Mouse (Mus musculus): ENCODE data around the gene Taf7l. TPM values are rescaled to one million over a fixed set of nuclear protein-coding genes. Genes with fewer than 3 reads are reported as not detected.

Taf7l gene
- not detected in 2 replicates for polyA plus RNA-seq (2015; fragmentation: Nextera tagmentation; extraction: Ambion mirVana)

DNA sequence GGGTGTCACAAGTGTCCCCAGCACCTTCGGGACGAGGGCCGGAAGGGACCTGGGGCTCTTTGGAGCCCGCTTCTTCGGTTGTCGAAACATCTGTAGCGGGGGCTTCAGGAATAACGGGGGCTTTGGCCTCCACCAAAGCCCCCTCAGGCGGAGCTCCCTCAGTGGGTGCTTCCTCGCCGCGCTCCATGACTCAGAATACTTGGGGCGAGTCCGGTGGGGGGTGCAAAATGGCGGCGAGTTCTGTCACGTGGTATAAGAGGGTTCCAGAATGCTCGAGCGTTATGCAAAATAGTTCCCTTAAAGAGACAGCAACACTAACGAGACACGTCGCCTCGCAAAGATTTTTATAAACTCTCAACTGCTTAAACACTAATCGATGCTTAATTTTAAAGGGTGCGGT, at the start of gene Taf7l:
Gene Taf7l (minus strand): TSS at position 201 of the 400 bp plus-strand sequence.
- Histone ChIP-seq H3K4me1 (no peaks in the 10 kb centered on the region), H3K36me3 (ENCODE audit: poor library complexity, severe bottlenecking) (no peaks in the 10 kb centered on the region), H3K4me3 (no peak within 1 kb of the TSS), H3K27me3 (no peaks in the 10 kb centered on the region), H3K9me3 (replicated peaks) (peaks cover 14% of the 10 kb centered on the region; the same call in 1 of the 2 replicates), H3K4me2 (no peak within 1 kb of the TSS), H3K9ac (no peak within 1 kb of the TSS), H3K27ac (no peak within 1 kb of the TSS)
- ATAC-seq: no peak
- 90% methylated on average over 25 of the region's 25 CpGs for WGBS

GRCm38 (mm10) chrX:134525260-134525659, 49.0 kb upstream of the Taf7l start:
- no peaks in the 10 kb centered on the region for H3K9me3 ChIP-seq (replicated peaks)
- H3K27ac ChIP-seq: no peak overlapping the region
- no peak overlapping the region for H3K9ac ChIP-seq
- ATAC-seq: no peak
- no peaks in the 10 kb centered on the region for H3K27me3 ChIP-seq
- H3K36me3 ChIP-seq (ENCODE audit: poor library complexity, severe bottlenecking): no peaks in the 10 kb centered on the region
- no peaks in the 10 kb centered on the region for H3K4me1 ChIP-seq
- H3K4me3 ChIP-seq: no peak overlapping the region
- 90% methylated on average over 4 of the region's 4 CpGs for WGBS
- no peak overlapping the region for H3K4me2 ChIP-seq

DNA sequence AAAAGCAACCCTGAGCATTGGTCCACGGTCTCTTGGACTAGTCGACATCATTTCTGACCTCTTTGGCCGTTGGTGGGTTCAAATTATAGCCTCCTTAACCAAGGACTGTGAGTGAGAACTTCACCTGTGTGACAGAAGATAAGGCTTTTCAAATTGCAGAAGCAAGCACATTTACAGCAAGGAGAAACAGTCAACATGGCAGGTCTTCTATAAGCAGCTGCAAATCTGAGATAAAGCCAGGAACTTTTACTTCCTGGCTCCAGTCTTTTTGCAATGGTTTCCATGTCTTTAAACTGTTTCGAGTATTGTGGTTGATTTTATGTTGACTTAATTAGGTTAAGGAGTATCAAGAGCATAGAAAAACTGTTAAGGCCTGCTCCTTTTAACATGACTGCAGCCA, 47.5 kb upstream of the Taf7l start:
- WGBS: 73% methylated on average over 4 of the region's 4 CpGs
- H3K9me3 ChIP-seq (replicated peaks): no peaks in the 10 kb centered on the region
- H3K4me2 ChIP-seq: no peak overlapping the region
- ATAC-seq: no peak
- H3K27me3 ChIP-seq: no peaks in the 10 kb centered on the region
- no peaks in the 10 kb centered on the region for H3K36me3 ChIP-seq (ENCODE audit: poor library complexity, severe bottlenecking)
- H3K9ac ChIP-seq: no peak overlapping the region
- no peak overlapping the region for H3K4me3 ChIP-seq
- no peak overlapping the region for H3K27ac ChIP-seq
- no peaks in the 10 kb centered on the region for H3K4me1 ChIP-seq

GRCm38 (mm10) chrX:134509473-134509872, 33.2 kb upstream of the Taf7l start:
- no peaks in the 10 kb centered on the region for H3K4me1 ChIP-seq
- no peak for ATAC-seq
- H3K4me3 ChIP-seq: no peak overlapping the region
- WGBS: 57% methylated on average over 2 of the region's 2 CpGs
- no peaks in the 10 kb centered on the region for H3K27me3 ChIP-seq
- no peak overlapping the region for H3K27ac ChIP-seq
- H3K9me3 ChIP-seq (replicated peaks): no peaks in the 10 kb centered on the region
- H3K9ac ChIP-seq: no peak overlapping the region
- no peak overlapping the region for H3K4me2 ChIP-seq
- no peaks in the 10 kb centered on the region for H3K36me3 ChIP-seq (ENCODE audit: poor library complexity, severe bottlenecking)

GRCm38 (mm10) chrX:134507977-134508376, 31.7 kb upstream of the Taf7l start:
- no peaks in the 10 kb centered on the region for H3K9me3 ChIP-seq (replicated peaks)
- H3K4me1 ChIP-seq: no peaks in the 10 kb centered on the region
- WGBS: 71% methylated on average over 6 of the region's 6 CpGs
- H3K4me3 ChIP-seq: no peak overlapping the region
- no peak overlapping the region for H3K27ac ChIP-seq
- ATAC-seq: no peak
- no peaks in the 10 kb centered on the region for H3K36me3 ChIP-seq (ENCODE audit: poor library complexity, severe bottlenecking)
- H3K9ac ChIP-seq: no peak overlapping the region
- H3K27me3 ChIP-seq: no peaks in the 10 kb centered on the region
- H3K4me2 ChIP-seq: no peak overlapping the region

- no peak overlapping the region for H3K9ac ChIP-seq
- no peaks in the 10 kb centered on the region for H3K4me1 ChIP-seq
These were observed 24.4 kb upstream of the Taf7l start for GRCm38 (mm10) chrX:134500651-134501050.

DNA sequence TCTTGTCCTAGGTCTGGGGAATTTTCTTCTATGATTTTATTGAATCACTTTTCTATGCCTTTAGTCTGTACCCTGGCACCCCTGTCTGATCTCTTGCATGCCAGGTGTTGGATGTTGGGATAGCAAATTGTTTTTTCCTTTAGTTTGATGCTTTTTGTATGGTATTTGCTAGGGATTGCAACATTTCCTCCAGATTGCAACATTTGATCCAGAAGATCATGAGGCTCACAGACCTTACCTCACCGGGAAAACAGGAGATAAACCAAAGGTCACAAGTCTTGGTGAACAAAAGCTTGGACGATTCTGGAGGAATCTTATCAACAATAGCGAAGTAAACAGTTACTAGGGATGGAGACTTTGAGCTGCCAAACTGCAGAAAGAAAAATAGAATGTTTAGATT, 5.4 kb upstream of the Taf7l start:
- Histone ChIP-seq H3K4me3 (no peak overlapping the region), H3K4me1 (no peaks in the 10 kb centered on the region), H3K4me2 (no peak overlapping the region), H3K9me3 (replicated peaks) (no peaks in the 10 kb centered on the region), H3K9ac (no peak overlapping the region), H3K27ac (no peak overlapping the region), H3K27me3 (no peaks in the 10 kb centered on the region), H3K36me3 (ENCODE audit: poor library complexity, severe bottlenecking) (no peaks in the 10 kb centered on the region)
- WGBS: 71% methylated on average over 3 of the region's 3 CpGs
- no peak for ATAC-seq

More at GRCm38 (mm10) chrX:134500651-134501050, 24.4 kb upstream of the Taf7l start:
- Histone ChIP-seq H3K27ac (no peak overlapping the region), H3K4me2 (no peak overlapping the region), H3K36me3 (ENCODE audit: poor library complexity, severe bottlenecking) (no peaks in the 10 kb centered on the region), H3K27me3 (no peaks in the 10 kb centered on the region), H3K4me3 (no peak overlapping the region), H3K9me3 (replicated peaks) (no peaks in the 10 kb centered on the region)
- WGBS: 85% methylated on average over 8 of the region's 8 CpGs
- no peak for ATAC-seq

- Histone ChIP-seq H3K4me2 (no peak overlapping the region), H3K27ac (no peak overlapping the region), H3K4me3 (no peak overlapping the region), H3K36me3 (ENCODE audit: poor library complexity, severe bottlenecking) (no peaks in the 10 kb centered on the region), H3K9me3 (replicated peaks) (peaks cover 14% of the 10 kb centered on the region; the same call in 1 of the 2 replicates), H3K27me3 (no peaks in the 10 kb centered on the region), H3K4me1 (no peaks in the 10 kb centered on the region), H3K9ac (no peak overlapping the region)
- 0 out of 2 replicates have a peak, but pooled peaks have one; percentile 27 for ATAC-seq
- 76% methylated on average over 28 of the region's 67 CpGs for WGBS
These were observed 1.1 kb downstream of the Taf7l start for GRCm38 (mm10) chrX:134474988-134475710.

DNA sequence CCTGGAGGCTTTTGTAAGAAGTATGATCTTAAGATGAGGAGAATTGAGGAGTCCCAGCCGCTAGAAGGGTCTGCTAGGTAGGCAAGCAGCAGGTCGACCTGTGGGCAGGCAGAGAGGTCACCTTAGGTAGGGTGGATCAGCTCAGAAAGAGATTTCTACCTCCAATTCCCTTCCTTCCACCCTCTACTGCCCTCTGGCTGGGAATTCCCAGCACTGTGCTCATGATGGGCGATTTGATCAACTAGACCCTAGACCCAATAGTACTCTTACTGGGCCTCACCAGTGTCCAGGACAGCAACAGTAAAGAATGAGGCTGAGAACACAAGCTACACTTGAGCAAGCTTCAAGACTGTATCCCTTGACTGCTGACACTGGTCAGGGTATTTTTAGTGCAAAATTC, 49.0 kb downstream of the Taf7l start:
- 56% methylated on average over 3 of the region's 3 CpGs for WGBS
- ATAC-seq: no peak
- Histone ChIP-seq H3K27me3 (no peaks in the 10 kb centered on the region), H3K4me1 (no peaks in the 10 kb centered on the region), H3K4me3 (no peak overlapping the region), H3K36me3 (ENCODE audit: poor library complexity, severe bottlenecking) (no peaks in the 10 kb centered on the region), H3K9ac (no peak overlapping the region), H3K27ac (no peak overlapping the region), H3K9me3 (replicated peaks) (no peaks in the 10 kb centered on the region), H3K4me2 (no peak overlapping the region)

- H3K4me3 ChIP-seq: no peak overlapping the region
- no peak overlapping the region for H3K4me2 ChIP-seq
- H3K9ac ChIP-seq: no peak overlapping the region
- H3K27ac ChIP-seq: no peak overlapping the region
- no peaks in the 10 kb centered on the region for H3K9me3 ChIP-seq (replicated peaks)
- H3K4me1 ChIP-seq: no peaks in the 10 kb centered on the region
- H3K27me3 ChIP-seq: no peaks in the 10 kb centered on the region
- WGBS: 62% methylated on average over 6 of the region's 6 CpGs
- H3K36me3 ChIP-seq (ENCODE audit: poor library complexity, severe bottlenecking): no peaks in the 10 kb centered on the region
- no peak for ATAC-seq
These were observed 49.5 kb downstream of the Taf7l start for GRCm38 (mm10) chrX:134426819-134427218.

DNA sequence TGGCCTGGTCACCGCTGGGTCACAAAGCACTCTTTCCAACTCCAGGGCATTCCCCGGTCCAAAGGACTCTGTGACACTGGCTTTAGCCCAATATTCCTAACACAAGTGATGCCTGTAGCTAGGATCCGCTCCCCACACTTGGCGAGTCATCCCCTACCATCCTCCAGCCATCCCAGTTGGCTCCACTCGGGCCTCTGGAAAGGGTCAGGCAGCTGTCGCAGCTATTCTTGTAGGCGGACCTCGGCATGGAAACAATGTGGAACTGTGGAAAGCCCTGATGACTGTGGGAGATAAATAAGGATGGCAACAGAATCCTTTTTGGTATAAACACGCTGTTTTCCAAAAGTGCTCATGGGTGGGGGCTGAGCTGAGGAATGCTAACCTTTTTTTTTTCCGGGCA, 50.5 kb downstream of the Taf7l start:
- H3K4me2 ChIP-seq: no peak overlapping the region
- H3K9me3 ChIP-seq (replicated peaks): no peaks in the 10 kb centered on the region
- H3K27me3 ChIP-seq: no peaks in the 10 kb centered on the region
- no peaks in the 10 kb centered on the region for H3K36me3 ChIP-seq (ENCODE audit: poor library complexity, severe bottlenecking)
- whole genome bisulfite sequencing: 81% methylated on average over 10 of the region's 10 CpGs
- no peak overlapping the region for H3K9ac ChIP-seq
- no peaks in the 10 kb centered on the region for H3K4me1 ChIP-seq
- H3K4me3 ChIP-seq: no peak overlapping the region
- no peak for ATAC-seq
- H3K27ac ChIP-seq: no peak overlapping the region

- H3K36me3 ChIP-seq (ENCODE audit: poor library complexity, severe bottlenecking): no peaks in the 10 kb centered on the region
- no peak overlapping the region for H3K4me2 ChIP-seq
- H3K27ac ChIP-seq: no peak overlapping the region
- no peak overlapping the region for H3K9ac ChIP-seq
- no peak overlapping the region for H3K4me3 ChIP-seq
- no peaks in the 10 kb centered on the region for H3K4me1 ChIP-seq
- no peaks in the 10 kb centered on the region for H3K9me3 ChIP-seq (replicated peaks)
- no peaks in the 10 kb centered on the region for H3K27me3 ChIP-seq
- ATAC-seq: no peak
- 84% methylated on average over 5 of the region's 5 CpGs for WGBS
These were observed 52.0 kb downstream of the Taf7l start for GRCm38 (mm10) chrX:134424263-134424662.

DNA sequence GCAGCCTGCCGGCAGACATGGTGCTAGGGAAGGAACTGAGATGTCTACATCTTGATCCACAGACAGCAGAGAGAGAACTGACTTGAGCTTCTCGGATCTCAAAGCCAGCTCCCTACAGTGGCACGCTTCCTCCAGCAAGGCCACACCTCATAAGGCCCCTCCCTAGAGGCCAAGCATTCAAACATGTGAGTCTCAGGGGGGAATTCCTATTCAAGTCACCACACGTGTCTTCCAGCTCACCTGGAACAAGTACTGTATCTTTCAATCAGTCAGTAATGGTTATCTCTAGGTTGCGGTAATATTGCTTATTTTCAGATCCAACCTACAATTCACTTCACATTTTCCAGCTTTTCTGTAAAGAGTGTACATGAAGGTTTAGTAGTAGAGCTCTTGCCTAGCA, 56.2 kb downstream of the Taf7l start:
- Histone ChIP-seq H3K27me3 (no peaks in the 10 kb centered on the region), H3K4me3 (no peak overlapping the region), H3K4me1 (no peaks in the 10 kb centered on the region), H3K4me2 (no peak overlapping the region), H3K9me3 (replicated peaks) (peaks cover 4% of the 10 kb centered on the region; the same call in 1 of the 2 replicates), H3K9ac (no peak overlapping the region), H3K27ac (no peak overlapping the region), H3K36me3 (ENCODE audit: poor library complexity, severe bottlenecking) (no peaks in the 10 kb centered on the region)
- ATAC-seq: no peak
- WGBS: 86% methylated on average over 5 of the region's 5 CpGs

Data from forebrain, embryonic 13.5 days (tissue).